Mouse (Mus musculus): Measurements from ENCODE around the gene Galnt18.

- TF ChIP-seq ZNF384 (IDR thresholded peaks at IDR 0.05; ENCODE audit: low read depth, low read length) (no peak), MAFK (IDR thresholded peaks at IDR 0.05; ENCODE audit: insufficient read depth, low read depth, low read length) (no peak), CHD2 (IDR thresholded peaks at IDR 0.05; ENCODE audit: low read depth, low read length) (no peak)
Observed at GRCm38 (mm10) chr7:111547069-111547468, 232.7 kb downstream of the Galnt18 start.

All from ES-E14 (cell line).